Mouse (Mus musculus): ENCODE results near the gene Fam169a. TPM values are rescaled to one million over a fixed set of nuclear protein-coding genes. Genes with fewer than 3 reads are reported as not detected.
"Not testable (repeated sequence)": the region's sequence is repeated elsewhere in the genome, so short reads cannot be mapped to it uniquely, and the experiment has no call there.

Fam169a gene
- polyA plus RNA-seq, 2 experiments from 2014 or later: 0.66 to 0.69 TPM

GRCm38 (mm10) chr13:97080615-97081014 is 13.5 kb downstream of the Fam169a start:
- no peak for ATAC-seq

DNA sequence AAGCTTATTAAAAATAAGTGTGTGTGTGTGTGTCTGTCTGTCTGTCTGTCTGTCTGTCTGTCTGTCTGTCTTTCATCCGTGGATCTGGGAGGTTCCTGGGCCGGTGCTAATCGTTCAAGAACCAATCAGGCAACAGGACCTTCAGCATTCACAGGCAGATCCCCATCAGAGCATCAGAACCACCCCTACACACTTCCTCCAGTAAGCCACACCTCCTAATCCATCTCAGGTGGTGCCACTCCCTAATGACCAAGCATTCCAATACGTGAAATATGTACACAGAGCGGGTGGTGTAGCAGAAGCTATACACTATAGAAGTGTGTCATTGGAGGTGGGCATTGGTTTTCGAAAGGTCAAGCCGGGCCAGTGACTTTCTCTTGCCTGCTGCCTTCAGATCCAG is 15.3 kb downstream of the Fam169a start:
- no peak for ATAC-seq

- no peak for ATAC-seq
Measured at GRCm38 (mm10) chr13:97086316-97086715, 19.2 kb downstream of the Fam169a start.

- no peak for ATAC-seq
Measured at GRCm38 (mm10) chr13:97087421-97087820, 20.3 kb downstream of the Fam169a start.

DNA sequence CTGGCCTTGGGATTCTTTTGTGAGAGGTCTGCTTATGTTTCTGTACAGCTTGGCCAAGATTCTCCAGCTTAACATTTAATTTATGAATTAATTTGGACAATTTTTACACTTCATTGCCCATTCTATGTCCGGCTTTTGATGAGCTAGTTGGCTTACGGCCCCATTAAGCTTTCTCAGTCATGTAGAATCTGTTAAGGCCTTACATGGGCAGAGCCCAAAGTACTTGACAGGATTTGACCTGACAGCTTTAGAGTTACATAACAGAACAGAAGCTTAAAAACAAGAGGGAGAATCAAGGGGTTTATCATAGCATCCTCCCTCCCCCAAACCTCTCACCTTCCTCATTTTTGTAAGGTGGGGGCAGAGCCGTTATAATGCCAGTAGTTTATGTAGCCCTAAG is 21.1 kb downstream of the Fam169a start:
- ATAC-seq: no peak

- no peak for ATAC-seq
Measured at GRCm38 (mm10) chr13:97095726-97096125, 28.6 kb downstream of the Fam169a start.

- ATAC-seq: no peak
Measured at GRCm38 (mm10) chr13:97099187-97099852, 32.2 kb downstream of the Fam169a start, which contains the start of gene Gm6169. Gene Gm6169 (minus strand): TSS chr13:97099237.

DNA sequence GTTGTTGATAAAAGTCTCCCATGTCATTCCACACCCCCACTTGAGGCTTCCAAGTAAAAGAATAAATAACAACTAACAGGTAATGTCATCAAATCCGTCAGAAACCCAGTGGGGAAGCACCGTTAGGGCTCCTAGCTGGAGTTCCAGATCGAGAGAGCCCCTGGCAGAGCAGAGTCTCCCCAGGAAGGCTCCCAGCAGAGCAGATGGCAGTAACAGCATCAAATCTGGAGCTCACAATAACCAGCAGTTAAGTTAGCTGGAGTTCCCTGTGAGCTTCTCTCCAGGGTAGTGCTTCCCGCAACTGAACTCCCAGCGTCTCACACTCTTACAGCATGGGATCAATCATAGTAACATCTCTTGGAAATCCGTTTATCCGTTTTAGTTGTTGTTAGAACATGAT is 37.9 kb downstream of the Fam169a start:
- no peak for ATAC-seq

DNA sequence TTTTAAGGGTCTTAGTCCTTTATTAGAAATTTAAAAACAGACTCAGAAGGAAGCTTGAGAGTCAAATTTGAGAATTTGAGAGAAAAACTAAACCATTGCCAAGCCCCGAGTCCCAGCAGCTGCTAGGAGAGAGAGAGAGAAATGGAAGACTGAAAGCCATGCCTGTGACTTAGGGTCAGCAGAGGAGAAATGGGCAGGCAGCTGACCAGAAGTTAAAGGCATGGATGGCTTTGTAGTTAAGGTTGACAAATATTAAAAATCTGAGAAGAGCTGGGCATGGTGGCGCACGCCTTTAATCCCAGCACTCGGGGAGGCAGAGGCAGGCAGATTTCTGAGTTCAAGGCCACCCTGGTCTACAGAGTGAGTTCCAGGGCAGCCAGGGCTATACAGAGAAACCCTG is 40.6 kb downstream of the Fam169a start:
- not testable (repeated sequence) for ATAC-seq

GRCm38 (mm10) chr13:97109046-97109445 is 42.0 kb downstream of the Fam169a start:
- no peak for ATAC-seq

- no peak for ATAC-seq
Measured at GRCm38 (mm10) chr13:97121341-97121740, 54.3 kb downstream of the Fam169a start.

DNA sequence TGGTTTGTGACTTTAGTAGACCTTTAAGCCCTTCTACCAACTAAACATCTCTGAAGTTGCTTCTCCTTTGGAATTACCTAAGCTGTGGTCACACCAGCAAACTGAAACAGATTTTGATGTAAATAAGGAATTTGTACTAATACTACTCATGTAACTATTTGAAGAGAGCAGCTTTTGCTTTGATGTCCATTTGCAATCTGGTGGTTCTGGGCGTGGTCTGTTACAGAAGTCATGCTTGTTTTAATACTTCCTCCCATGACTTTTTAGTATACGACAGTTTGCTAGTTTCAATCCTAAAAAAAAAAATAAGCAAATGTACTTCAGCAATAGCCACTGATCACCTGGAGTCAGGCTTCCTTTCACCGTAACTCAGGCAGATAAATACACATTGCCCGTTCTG is 62.6 kb downstream of the Fam169a start:
- not testable (repeated sequence) for ATAC-seq

- ATAC-seq: not testable (repeated sequence)
Measured at GRCm38 (mm10) chr13:97130413-97130812, 63.3 kb downstream of the Fam169a start.

DNA sequence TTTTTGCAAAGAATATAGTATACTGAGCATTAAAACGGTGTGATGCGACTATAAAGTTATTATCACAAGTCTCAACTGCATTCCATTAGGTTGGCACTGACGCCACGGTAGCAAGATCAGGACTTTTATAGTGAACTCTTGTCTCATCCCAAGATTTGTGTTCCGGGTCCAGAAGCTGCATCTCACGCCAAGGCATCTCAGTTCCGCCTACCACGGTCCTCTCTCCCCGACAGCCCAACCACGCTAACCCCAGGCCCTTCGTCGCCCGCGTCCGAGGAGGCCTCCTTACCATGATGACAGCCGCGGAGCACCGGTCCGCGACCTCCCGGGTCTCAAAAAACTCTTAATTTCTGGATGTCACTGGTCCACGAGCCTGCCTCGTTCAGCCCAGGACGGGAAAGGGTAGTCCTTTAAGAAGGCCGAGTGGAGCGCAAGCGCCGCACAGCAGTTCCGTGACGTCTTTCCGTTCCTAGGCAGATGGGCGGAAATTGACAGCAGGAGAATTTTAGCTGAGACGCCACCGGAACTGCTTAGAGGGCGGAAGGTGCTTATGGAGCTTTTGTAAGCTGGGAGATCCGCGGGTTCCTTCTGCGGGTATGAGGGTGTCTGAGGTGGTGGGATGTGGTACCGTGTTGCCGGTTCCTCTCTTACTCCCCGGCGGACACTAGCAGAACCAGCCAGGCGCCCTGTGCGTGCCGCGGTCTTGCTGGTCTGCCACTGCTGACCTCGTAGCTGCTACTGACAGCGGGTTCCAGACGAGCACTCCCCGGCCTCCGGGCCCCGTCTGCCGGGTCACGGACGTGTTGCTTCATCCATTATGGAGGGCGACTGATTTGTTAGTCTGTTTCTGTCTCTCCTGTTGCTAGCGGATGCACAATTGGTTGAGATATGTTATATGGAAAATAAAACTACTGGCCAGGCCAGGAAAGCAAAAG is 70.6 kb downstream of the Fam169a start, which contains the start of the genes Gfm2 and Nsa2:
Gene Gfm2, plus strand, starts transcription at position 472 of the 935 bp plus-strand sequence.
Gene Nsa2, minus strand, starts transcription at position 472 of the 935 bp plus-strand sequence.
- peak; percentile 99 for ATAC-seq

DNA sequence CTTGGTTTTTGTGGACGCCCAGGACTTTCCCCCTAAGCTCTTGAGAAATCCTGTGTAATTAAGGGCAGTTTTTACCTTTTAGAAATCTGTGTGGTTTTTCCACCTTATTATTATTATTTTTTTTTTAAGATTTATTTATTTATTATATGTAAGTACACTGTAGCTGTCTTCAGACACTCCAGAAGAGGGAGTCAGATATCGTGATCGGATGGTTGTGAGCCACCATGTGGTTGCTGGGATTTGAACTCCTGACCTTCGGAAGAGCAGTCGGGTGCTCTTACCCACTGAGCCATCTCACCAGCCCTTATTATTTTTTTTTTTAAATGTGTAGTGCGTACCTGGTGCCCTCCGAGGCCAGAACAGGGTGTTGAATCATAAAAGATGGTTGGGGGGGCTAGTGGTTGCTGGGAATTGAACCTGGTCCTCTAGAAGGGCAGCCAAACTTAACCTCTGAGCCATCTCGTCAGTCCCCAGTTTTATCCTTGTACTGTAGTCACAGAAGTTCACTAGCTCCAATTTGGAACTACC is 71.4 kb downstream of the Fam169a start:
- ATAC-seq: not testable (repeated sequence)

GRCm38 (mm10) chr13:97142321-97142720 is 75.2 kb downstream of the Fam169a start:
- ATAC-seq: no peak

- ATAC-seq: peak; percentile 92
Measured at GRCm38 (mm10) chr13:97145834-97146233, 78.7 kb downstream of the Fam169a start.

DNA sequence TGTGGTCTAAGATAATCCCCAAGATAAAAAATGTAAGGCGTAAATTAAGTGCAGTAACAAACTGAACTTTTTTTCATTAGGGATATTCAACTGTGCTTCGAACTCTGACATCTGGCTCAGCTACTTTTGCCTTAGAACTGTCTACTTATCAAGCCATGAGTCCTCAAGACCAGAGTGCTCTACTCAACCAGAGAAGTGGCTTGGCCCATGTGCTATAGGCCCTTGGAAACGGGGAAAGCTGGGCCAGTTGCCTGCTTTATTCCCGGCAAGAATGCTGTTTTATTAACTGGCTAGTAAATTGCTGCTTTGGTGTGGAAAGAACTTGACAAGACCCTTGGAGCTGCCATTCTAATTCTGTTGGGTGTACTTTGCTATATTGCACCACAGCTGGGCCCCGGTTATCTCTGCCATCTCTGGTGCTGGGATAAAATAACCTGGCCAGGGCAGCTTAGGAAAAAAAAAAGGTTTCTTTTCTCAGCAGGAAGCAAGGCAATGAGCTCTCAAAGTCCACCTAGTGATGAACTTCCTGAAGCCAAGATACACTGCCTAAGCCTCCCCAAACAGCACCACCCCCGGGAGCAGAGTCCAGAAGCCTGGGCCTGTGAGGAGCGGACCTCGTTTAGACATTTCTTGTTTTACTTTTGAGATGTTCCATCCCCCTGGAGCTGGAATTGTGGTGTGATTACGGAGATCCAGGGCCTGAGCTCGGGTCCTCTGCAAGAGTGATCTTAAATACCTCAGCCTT is 108.6 kb downstream of the Fam169a start:
- ATAC-seq: no peak

DNA sequence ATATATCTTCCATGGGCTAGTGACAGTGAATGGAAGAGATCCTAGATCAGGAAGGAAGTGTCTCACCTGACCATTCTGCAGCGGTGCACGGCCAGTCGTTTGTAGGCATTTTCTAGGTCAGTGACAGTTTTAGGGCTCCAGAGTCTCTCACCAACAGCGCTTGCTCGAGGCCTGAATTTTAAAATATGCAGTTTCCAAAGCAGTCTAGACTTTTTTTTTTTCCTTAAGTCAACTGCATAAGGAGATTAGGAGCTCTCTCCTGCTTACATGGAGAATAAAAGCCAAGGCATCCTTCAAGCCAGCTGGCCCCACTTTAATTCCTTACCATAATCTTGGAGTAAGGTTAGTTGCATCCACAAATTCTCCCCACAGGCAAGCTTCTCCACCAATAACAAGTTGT is 109.6 kb downstream of the Fam169a start:
- ATAC-seq: no peak

- ATAC-seq: no peak
Measured at GRCm38 (mm10) chr13:97178943-97179342, 111.9 kb downstream of the Fam169a start.

- ATAC-seq: no peak
Measured at GRCm38 (mm10) chr13:97180113-97180828, 113.2 kb downstream of the Fam169a start.
